Mouse (Mus musculus) bone marrow, adult 2 months (tissue): ENCODE results near the gene Myo1g. TPM values are rescaled to one million over a fixed set of nuclear protein-coding genes. Genes with fewer than 3 reads are reported as not detected.

Source experiments
- H3K27ac ChIP-seq: fragments of 200-500 bp; 2 replicates; pipeline ENCODE4 v1.5.1; 2012; ENCODE audit warnings: low read depth, mild to moderate bottlenecking, control low read depth, inconsistent platforms, low read length; ENCODE audit not compliant: control insufficient read depth, poor library complexity, insufficient read depth
- H3K4me1 ChIP-seq: fragments of 200-500 bp; 2 replicates; pipeline ENCODE4 v1.6.1; 2011; ENCODE audit warnings: low read length; ENCODE audit not compliant: control insufficient read depth, insufficient read depth
- H3K4me3 ChIP-seq: fragments of 200-500 bp; replicated peaks from 2 replicates; pipeline ENCODE3; 2011; ENCODE audit warnings: mild to moderate bottlenecking, low read depth, low read length, control low read depth; ENCODE audit not compliant: control insufficient read depth
- CTCF ChIP-seq: fragments of 200-500 bp; IDR thresholded peaks from 2 replicates; pipeline ENCODE4 v1.5.1; 2011; ENCODE audit warnings: low read length, control low read depth; ENCODE audit not compliant: control insufficient read depth, insufficient read depth
- POLR2A ChIP-seq: fragments of 200-500 bp; IDR thresholded peaks from 2 replicates; pipeline ENCODE4 v1.6.1; 2011; ENCODE audit warnings: low read depth, mild to moderate bottlenecking, control low read depth, low read length, borderline replicate concordance; ENCODE audit not compliant: control insufficient read depth
- WGBS: fragments of 180-500 bp; shearing (Covaris S2); methylation state at CpG from one replicate; pipeline ENCODE4 v1.1.7; 2018; 5-methylcytosine and 5-hydroxymethylcytosine counted together
- polyA plus RNA-seq: library from polyadenylated mRNA; stranded (reverse); fragments of >200 nt; gene quantifications from 2 replicates; pipeline ENCODE4 v1.2.4, GENCODE M21; 2011; ENCODE audit warnings: low replicate concordance; ENCODE audit not compliant: missing spikeins, insufficient read depth, insufficient read length

Myo1g gene
- polyA plus RNA-seq, 1 experiment: 95.8 TPM

DNA sequence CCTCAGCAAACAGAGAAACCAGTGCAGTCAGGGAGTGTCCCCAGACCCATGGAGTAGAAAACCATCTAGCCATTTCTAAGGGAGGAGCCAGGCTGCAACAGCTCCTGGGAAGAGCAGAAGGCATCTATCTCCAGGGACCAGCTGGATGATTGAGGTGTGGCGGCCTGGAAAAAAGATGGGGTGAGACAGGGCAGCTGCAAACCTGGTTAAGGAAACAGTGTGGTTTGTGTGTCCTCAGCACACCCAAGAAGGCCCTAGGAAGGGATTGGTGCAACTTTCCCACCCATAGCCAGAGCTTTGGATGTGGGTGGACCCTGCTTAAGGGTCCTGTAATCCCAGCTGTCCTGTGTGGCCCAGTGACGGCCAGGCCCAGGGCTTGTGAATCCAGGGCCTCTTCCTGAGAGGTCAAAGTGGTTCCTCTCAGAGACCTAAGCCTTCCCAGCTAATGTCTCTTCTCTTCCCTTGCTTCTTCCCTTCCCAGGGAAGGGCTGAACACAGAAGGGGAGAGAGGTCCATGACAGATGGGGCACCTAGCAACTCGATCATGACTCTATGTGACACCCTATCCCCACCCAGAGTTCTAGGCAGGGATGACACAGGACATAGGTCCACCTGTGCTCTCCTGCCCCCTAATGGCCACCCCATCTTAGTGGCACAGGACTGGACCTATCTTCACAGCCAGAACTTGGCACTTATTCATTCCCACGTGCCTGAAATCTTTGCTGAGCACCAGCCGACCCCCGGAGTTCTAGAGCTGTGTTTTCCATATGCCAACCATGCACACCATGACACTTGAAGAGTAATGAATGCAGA lies 30.9 kb downstream of the Myo1g start:
- no peaks in the 10 kb centered on the region for H3K4me1 ChIP-seq
- WGBS: 30% methylated on average over 6 of the region's 6 CpGs
- H3K27ac ChIP-seq: no peak overlapping the region
- TF ChIP-seq POLR2A: no peak
- peak; percentile 91 for TF ChIP-seq CTCF
- H3K4me3 ChIP-seq: no peak overlapping the region

DNA sequence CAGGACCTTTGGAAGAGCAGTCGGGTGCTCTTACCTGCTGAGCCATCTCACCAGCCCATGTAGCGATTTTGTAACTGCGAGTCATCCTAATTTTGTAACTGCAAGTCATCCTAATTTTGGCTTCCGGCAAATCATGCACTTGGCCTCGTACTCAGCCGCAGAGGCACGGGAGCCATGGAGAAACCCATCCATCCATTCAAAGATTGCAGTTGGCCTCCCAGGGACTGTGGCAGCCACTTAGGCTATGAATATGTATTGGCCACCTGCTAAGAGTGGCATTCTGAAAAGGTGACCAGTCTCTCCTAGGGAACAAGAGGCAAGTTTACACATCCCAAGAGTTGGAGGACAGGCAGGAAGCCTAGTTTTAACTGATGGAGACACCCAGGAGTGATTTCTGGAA lies 31.5 kb downstream of the Myo1g start:
- H3K27ac ChIP-seq: no peak overlapping the region
- no peak overlapping the region for H3K4me3 ChIP-seq
- H3K4me1 ChIP-seq: no peaks in the 10 kb centered on the region
- TF ChIP-seq POLR2A (no peak), CTCF (no peak)
- WGBS: 53% methylated on average over 7 of the region's 7 CpGs

DNA sequence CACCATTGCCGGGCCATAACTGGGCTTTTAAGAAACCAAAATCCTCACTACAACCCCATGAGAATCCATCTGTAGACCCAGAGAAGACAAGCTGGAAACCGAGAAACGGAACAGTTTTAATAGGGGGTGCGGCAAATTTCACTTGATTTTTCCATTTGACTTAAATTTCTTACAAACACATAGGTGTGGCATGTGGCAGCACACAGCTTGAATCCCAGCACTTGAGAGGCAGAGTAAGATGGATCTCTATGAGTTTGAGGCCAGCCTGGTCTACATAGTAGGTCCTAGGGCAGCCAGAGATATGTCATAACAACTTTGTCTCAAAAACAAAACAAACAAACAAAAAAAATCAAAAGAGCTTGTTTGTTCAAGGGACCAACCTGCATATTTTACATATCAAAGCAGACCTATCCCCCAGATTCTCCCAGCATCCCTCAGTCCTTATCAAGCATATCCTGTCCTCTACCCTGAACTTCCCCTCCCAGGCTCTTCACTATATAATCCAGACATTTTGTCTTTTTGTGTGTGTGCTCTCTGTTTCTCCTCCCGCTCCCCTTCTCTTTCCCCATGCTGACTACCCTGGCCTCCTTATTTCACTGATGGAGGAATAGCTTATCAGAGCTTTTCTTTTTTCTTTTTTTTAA lies 32.6 kb downstream of the Myo1g start:
- TF ChIP-seq POLR2A (no peak), CTCF (no peak)
- 90% methylated on average over 5 of the region's 5 CpGs for WGBS
- H3K4me3 ChIP-seq: no peak overlapping the region
- H3K4me1 ChIP-seq: no peaks in the 10 kb centered on the region
- H3K27ac ChIP-seq: no peak overlapping the region

DNA sequence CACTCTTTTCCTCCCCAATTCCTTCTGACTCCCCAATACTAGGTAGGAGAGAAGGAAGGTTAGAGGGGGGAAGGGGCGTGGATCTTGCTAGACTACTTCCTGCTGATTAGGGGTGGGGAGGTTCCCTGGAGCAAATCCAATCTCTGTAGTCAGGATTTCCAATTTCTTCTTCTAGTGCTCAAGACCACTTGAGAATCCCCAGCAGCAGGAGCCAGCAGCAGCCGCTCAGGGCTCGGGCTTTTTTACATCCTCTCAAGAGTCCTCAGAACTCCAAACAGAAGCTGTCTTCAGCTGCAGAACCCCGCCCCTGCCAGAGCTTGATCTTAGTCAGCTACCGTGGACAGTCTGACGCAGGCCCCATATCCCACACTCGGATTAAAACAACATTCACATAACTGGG lies 33.3 kb downstream of the Myo1g start:
- no peak overlapping the region for H3K27ac ChIP-seq
- TF ChIP-seq POLR2A (no peak), CTCF (no peak)
- WGBS: 58% methylated on average over 7 of the region's 7 CpGs
- no peak overlapping the region for H3K4me3 ChIP-seq
- no peaks in the 10 kb centered on the region for H3K4me1 ChIP-seq

DNA sequence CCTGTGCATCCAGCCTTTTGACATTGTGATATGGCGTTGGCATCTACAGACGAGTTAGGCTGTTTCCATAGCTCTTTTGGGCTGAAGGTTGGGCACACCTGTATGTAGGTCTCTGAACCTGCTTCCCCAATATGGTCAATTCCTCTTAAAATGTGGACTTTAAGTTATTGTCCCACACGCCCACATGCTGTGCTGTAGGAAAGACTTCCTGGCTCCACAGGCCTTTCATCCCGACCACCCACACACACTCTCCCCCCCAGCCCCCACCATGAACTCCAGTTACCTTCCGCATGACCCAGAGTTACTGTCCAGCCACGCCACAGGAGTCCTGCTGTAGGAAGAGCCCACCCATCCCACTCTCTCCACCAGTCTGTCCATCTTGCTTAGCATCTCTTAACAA lies 33.8 kb downstream of the Myo1g start:
- 76% methylated on average over 6 of the region's 6 CpGs for WGBS
- TF ChIP-seq POLR2A (no peak), CTCF (no peak)
- H3K4me3 ChIP-seq: no peak overlapping the region
- H3K27ac ChIP-seq: no peak overlapping the region
- H3K4me1 ChIP-seq: no peaks in the 10 kb centered on the region

DNA sequence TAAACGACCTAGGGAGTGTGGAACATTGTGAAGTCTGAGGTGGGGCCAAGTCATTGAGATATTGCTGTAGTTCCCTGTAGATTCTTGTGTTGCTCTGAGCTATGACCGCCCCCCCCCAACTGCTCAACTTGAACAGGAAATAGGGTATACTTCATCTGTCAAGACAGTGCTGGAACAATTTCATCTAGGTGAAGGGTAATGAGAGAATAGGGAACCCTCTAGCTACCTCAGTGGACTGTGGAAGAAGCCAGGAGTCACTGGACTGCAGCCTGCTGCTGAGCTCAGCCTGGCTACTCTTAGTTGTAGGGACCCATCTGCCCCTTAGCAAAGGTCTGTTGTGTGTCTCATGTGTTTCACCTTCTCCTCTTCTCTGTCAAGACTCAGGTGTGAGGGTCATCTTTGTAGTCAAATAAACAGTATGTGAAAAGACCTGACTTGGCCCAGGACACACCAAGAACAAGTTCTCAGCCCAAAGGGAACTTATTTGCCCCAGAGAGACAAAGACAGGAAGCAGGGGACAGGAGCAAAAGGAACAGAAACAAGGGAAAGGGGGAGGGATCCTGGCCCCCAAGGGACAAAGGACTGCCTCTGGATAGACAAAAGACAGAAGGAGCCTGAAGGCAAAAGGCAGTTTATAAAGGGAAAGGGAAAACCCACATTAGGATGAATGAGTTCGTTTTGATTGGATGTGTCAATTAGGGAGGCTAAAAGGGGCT lies 36.4 kb downstream of the Myo1g start:
- TF ChIP-seq POLR2A: no peak
- no peak for TF ChIP-seq CTCF
- 26% methylated on average over 3 of the region's 3 CpGs for WGBS
- H3K4me1 ChIP-seq: no peaks in the 10 kb centered on the region; the same call in 1 of the 2 replicates
- no peak overlapping the region for H3K4me3 ChIP-seq
- no peak overlapping the region for H3K27ac ChIP-seq

DNA sequence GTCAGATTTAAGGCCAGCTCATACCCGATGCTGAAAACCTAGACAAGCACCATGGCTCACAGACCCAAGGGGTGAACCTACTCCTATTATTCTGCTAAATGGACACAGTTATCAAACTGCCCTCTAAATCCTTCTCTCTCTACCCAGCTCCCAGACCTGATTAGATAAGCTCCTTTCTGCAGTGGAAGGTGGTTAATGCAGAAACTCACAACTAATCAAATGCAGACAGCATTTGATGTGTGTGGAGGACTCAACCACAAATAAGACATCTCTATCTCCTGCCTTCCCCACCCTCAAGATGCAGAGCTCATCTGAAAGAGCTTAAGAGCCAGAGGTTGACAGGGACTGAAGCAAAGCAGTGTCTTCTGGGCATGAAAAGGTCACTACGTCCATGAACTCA lies 37.7 kb downstream of the Myo1g start:
- Histone ChIP-seq H3K4me1 (no peaks in the 10 kb centered on the region; the same call in none of the 2 replicates), H3K4me3 (no peak overlapping the region), H3K27ac (no peak overlapping the region)
- 77% methylated on average over 2 of the region's 2 CpGs for WGBS
- TF ChIP-seq POLR2A (no peak), CTCF (no peak)

DNA sequence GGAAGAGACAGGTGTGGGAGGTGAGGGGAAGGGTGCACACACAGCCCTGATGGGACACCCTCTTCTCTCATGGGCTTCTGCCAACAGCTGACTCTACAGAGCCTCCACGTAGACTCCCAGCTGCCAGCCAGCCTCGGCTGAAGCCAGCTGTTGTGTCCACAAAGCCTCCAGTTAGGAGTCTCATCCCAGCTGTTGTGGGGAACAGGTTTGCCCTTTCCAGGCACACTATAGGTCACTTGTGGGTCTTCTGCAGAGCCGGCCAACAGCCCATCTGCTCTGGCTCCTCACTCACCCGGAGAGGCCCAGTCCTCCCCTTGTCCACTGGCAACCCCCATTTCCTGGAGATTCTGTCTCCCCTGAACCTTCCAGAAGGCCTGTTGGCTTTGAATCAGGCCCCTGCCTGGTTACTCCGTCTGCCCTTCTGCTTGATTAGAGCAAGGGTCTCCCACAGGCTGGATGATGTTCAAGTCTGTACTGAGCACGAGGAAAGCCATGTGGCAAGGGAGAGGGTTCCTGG lies 39.0 kb downstream of the Myo1g start:
- Histone ChIP-seq H3K27ac (no peak overlapping the region), H3K4me3 (no peak overlapping the region), H3K4me1 (no peaks in the 10 kb centered on the region; the same call in none of the 2 replicates)
- 79% methylated on average over 6 of the region's 6 CpGs for WGBS
- TF ChIP-seq POLR2A (no peak), CTCF (no peak)

DNA sequence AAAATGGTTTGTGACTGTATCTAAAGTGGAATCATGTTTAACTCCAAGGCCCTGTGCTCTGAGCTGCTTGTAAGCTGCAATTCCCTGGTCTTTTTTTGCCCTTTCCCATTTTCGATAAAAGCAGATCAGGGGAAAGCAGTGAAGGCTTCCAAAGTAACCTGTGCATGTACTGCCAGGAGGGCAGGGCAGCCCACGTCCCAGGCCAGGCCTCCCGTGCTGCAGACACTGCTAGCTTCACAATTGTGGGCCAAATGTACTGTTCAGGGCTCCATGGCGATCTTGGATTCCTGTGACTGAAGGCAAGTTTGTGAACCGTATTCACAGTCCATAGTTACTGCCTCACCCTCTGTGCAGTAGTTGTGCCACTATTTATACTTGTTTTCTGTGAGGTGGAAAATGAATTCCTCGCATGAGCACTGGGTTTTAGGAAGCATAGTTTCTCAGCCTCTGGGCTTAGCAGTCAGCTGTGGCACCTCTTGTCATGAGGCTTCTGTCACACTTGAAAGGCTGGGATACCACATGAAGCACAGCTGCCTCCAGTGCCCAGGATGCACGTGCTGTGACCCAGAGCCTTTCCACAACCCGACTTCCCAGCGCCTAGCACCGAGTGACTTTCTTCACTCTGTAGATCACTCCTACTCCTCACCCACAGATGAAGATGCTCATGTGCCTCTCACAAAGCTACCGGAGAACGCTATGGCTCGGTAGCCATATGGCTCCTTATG lies 39.9 kb downstream of the Myo1g start:
- TF ChIP-seq CTCF (no peak), POLR2A (no peak)
- 79% methylated on average over 13 of the region's 13 CpGs for whole genome bisulfite sequencing
- Histone ChIP-seq H3K4me3 (no peak overlapping the region), H3K27ac (peak overlapping the region; percentile 13; the same call in 1 of the 2 replicates), H3K4me1 (no peaks in the 10 kb centered on the region; the same call in none of the 2 replicates)
